Mouse (Mus musculus) naive thymus-derived CD4-positive, alpha-beta T cell, adult 5 months (primary cell): ENCODE data around the gene Gm10717. TPM values are rescaled to one million over a fixed set of nuclear protein-coding genes. Genes with fewer than 3 reads are reported as not detected.

Experiments used
- polyA plus RNA-seq: library from polyadenylated mRNA; unstranded; fragments of 100-300 nt; shearing (Covaris generic); gene quantifications from one replicate; pipeline ENCODE4 v1.2.1, GENCODE M21; 2017

The Gm10717 gene
- 18.8 TPM for polyA plus RNA-seq

GRCm38 (mm10) chr9:3024912-3025467, at the start of gene Gm10717:
Gene Gm10717, plus strand, starts transcription at chr9:3025417.

GRCm38 (mm10) chr9:3000445-3000972, 24.7 kb upstream of the Gm10717 start, which contains the start of gene Gm10722:
Gene Gm10722, plus strand, starts transcription at chr9:3000922.

GRCm38 (mm10) chr9:3002794-3003396, 22.3 kb upstream of the Gm10717 start, which contains the start of gene Gm11168:
Gene Gm11168, plus strand, starts transcription at chr9:3003346.

GRCm38 (mm10) chr9:3012733-3013279, 12.4 kb upstream of the Gm10717 start, which contains the start of gene Gm10721:
Gene Gm10721, plus strand, starts transcription at chr9:3013140.

GRCm38 (mm10) chr9:3015354-3015753, 9.9 kb upstream of the Gm10717 start, which contains the start of gene Gm10720:
Gene Gm10720, plus strand, starts transcription at chr9:3015654.

GRCm38 (mm10) chr9:3017108-3017507, 8.1 kb upstream of the Gm10717 start, which contains the start of gene Gm10719:
Gene Gm10719, plus strand, starts transcription at chr9:3017408.

GRCm38 (mm10) chr9:3023312-3023984, 1.8 kb upstream of the Gm10717 start, which contains the start of gene Gm10718:
Gene Gm10718, plus strand, starts transcription at chr9:3023547.

GRCm38 (mm10) chr9:3034299-3034698, 9.1 kb downstream of the Gm10717 start, which contains the start of gene Gm17535:
Gene Gm17535, plus strand, starts transcription at chr9:3034599.

GRCm38 (mm10) chr9:3036577-3036976, 11.4 kb downstream of the Gm10717 start, which contains the start of gene Gm10715:
Gene Gm10715, plus strand, starts transcription at chr9:3036877.

Other genes with a start within 250 kb of the Gm10717 start
- 2.1 TPM for gene Gm10722, start 24.5 kb upstream of the Gm10717 start, polyA plus RNA-seq
- 9.0 TPM for gene Gm11168, start 22.1 kb upstream of the Gm10717 start, polyA plus RNA-seq
- not detected for gene Gm10721, start 12.3 kb upstream of the Gm10717 start, polyA plus RNA-seq
- gene Gm10720, start 9.8 kb upstream of the Gm10717 start, polyA plus RNA-seq = not detected
- gene Gm10719, start 8.0 kb upstream of the Gm10717 start, polyA plus RNA-seq = 9.3 TPM
- gene Gm10718, start 1.9 kb upstream of the Gm10717 start, polyA plus RNA-seq = 6.2 TPM
- gene Gm17535, start 9.2 kb downstream of the Gm10717 start, polyA plus RNA-seq = not detected
- 0.61 TPM for gene Gm10715, start 11.5 kb downstream of the Gm10717 start, polyA plus RNA-seq